Mouse (Mus musculus): ENCODE results near the gene Cyp4f14.
A peak's percentile ranks its signal among the peaks of the same experiment; 100 is the strongest.

Cyp4f14 gene

DNA sequence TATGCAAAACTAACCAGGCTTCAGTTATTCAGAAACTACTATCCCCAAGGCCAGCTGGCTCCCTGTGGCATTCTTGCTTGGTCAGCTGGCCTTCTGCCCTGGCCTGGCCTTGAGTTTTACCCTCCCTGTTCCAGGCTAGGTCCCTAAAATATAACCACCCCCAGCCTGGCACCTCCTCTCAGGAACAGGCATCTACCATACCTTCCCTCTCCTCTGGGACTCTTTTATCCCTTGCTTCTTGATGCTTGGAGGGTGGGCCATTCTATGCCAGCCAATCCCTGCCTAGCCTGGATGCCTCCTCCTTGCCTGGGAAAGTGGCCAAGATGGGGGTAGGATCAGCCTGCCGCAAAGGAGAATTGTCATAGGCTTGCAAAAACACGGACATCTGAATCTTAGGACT is at the start of gene Cyp4f14:
Gene Cyp4f14, minus strand, starts transcription at position 212 of the 400 bp plus-strand sequence.
- DNase-seq (ENCODE audit: extremely low spot score, low spot score), result no peak

DNA sequence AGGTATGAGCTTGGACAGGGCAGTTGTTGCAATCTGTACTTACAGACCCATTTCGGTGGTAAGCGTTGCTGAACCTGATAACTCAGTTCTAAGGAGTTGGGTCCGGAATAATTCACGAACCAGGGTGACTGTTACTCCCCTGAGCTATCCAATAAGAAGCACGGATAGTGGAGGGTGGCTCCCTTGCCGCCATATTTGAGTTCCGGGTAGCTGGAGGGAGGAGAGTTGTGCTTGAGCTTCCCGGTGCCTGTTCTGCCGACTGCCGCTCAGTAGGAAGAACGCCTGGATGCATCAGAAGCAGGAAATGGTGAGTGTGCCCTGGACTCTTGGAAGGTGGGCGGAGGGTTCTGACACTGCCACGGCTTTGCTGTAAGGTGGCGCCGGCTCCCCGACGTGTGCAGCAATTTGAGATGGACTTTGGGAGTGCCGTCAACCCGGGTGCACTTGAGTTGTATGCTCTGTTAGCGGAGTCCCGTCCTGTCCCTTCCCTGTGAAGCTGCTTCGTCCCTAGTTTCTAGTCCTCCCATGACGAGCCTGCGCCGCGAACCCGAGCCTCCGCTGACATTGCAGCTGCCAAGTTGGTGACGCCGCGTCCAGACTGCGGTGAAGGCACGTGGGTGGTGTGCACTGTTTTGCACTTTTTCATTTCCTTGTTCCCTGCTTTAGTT is 48.6 kb upstream of the Cyp4f14 start, which contains the start of gene Zfp472:
Gene Zfp472, plus strand, starts transcription at position 192 of the 668 bp plus-strand sequence.
- peak; percentile 94 for DNase-seq (ENCODE audit: extremely low spot score, low spot score)

DNA sequence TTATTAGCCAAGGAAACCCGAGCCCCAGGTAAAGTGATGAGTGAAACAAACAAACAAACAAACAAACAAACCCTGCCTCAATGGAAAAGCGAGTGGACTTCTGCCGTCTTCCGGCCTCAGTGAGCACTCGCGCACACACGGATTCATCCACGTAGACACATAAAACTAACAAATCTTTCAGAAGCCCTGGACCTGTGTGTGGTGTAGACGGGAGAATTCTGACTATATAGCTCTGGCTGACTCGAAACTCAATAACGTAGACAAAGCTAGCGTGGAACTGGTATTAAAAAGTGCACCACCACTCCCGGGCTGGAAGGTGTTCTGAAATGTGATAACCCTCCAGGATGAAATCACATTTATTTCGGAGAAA is 48.1 kb upstream of the Cyp4f14 start:
- no peak for DNase-seq (ENCODE audit: extremely low spot score, low spot score)

DNA sequence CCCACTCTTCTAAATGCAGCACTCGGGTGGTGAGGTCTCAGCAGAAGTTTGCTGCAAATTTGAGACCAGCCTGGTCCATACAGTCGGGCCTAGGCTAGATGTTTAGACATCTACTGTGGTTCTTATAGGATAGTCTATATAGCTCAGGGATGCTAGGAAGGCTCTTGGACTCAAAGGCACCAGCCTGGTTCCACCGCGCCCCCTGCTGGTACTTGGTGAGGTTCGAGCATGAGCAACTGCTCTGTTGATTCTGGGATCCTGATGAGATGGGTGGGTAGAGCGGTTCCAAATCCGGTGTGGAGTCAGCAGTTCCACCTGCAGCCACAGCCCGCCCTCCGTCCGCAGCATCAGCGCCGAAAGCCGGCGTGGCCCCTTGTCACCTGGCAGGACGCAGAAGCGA is 34.3 kb upstream of the Cyp4f14 start:
- DNase-seq (ENCODE audit: extremely low spot score, low spot score), result peak; percentile 56

DNA sequence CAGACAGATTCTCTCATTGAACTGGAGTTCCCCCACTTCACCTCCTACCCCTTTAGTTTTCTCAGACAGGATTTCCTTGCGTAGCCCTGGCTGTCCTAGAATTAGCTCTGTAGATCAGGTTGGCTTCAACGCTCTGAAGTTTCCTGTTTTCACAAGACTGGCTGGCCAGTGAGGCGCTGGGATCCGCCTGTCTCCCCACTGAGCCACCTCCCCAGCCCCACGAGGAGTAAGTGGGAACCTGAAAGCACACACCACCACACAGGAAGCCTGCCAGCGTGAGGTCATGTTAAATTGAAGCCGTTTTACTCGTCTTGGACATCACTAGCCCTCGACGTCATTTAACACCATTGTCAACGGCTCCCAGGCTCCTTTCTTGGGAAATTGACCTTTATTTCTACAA is 33.9 kb upstream of the Cyp4f14 start:
- no peak for DNase-seq (ENCODE audit: extremely low spot score, low spot score)

DNA sequence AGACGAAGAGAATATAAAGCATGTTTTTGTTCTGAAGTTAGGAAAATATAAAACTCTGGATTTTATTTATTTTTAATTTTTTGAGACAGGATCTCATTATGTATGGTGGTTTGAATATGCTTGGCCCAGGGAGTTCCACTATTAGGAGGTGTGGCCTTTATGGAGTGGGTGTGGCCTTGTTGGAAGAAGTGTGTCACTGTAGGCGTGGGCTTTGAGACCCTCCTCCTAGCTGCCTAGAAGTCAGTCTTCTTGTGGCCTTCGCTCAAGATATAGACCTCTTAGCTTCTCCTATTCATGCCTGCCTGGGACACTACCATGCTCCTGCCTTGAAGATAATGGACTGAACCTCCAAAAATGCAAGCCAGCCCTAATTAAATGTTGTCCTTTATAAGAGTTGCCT is 33.0 kb upstream of the Cyp4f14 start:
- DNase-seq (ENCODE audit: extremely low spot score, low spot score), result no peak

DNA sequence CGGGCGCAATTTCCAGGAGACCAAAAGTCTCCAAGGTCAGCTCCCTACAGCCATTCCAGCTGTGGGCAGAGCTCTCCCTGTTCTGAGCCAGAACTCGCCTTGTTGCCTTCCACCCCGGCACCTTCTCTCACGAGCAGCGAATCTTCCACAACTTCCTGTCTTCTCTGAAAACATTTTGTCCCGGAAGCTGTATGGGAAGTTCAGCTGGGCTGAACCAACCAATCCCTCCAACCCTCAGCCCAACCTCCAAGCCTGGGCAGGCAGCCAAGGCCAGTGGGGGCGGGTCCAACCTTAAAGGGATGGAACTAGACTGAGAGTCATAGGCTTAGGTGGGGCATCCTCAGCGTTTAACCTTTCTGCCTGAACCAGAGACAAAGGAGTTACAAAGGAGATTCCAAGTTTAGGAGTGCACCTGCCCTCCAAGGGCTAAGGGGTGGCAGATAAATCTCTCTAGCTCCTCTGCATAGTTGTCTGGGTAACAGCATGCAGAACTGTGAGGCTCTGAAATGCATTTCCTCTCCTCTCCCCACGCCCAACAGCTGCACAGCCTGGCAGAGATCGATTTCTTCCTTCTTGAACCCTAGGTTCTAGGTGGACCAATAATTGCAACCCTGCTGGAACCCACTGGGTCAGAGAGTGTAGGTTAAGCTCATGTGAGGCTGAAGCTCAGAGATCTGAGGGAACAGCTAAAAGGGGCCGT is 30.2 kb upstream of the Cyp4f14 start, which contains the start of gene Cyp4f13:
Gene Cyp4f13, minus strand, starts transcription at position 188 of the 700 bp plus-strand sequence.
- peak; percentile 40 for DNase-seq (ENCODE audit: extremely low spot score, low spot score)

DNA sequence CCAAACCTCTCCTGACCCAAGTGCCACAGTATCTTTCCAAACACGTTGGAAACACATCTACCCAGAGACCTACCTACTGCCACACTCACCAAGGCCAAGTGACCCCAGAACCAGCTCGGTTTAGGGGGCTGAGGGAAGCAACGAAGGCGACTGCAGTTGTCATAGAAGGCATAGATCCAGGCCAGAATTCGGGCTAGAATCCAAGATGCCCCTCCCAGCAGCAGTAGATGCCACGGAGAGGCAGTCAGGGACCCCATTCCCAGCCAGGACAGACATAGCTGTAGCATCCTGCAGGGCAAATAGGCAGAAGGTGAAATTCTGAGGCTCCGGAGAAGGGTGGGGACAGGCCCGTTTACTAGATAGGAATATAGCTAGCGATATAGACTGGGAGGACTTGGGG is 29.6 kb upstream of the Cyp4f14 start:
- DNase-seq (ENCODE audit: extremely low spot score, low spot score), result no peak

DNA sequence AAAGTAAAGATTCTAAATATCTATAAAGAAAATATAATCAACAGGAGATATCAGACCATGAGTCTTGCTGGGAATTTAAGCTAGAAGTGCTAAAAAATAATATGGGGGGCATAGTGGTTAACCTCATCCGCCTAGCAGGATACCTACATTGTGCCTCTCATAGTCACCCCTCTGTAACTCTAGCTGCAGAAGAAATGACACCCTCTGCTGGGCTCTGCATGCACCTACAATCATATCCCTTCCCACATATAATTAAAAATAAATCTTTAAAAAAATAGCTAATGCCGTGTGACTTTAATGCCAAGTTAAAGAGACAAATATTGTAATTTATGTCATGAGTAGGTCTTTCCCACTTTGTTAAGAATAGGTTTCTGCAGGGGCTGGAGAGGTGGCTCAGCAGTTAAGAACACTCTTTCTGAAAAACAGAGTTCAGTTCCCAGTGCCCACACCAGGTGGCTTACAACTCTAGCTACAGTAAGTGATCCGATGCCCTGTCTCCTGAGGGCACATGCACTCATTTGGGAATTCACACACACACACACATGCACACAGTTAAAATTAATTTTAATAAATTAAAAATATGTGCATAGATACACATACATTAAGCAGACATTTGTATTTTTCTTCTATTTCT is 27.4 kb upstream of the Cyp4f14 start:
- no peak for DNase-seq (ENCODE audit: extremely low spot score, low spot score)

DNA sequence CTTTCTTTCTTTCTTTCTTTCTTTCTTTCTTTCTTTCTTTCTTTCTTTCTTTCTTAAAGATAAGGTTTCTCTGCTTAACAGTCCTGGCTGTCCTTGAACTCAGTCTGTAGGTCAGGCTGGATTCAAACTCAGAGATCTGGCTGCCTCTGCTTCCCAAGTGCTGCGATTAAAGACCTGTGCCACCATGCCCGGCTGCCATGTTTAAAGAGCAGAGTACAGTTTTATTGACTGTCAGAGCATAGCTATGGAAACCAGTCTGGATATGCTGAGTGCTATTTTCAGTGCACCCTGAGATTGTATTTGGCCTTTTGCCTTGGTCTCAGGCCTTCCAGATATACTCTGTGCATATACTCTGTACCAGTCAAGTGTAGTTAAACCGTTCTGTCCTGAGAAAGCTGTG is 26.5 kb upstream of the Cyp4f14 start:
- DNase-seq (ENCODE audit: extremely low spot score, low spot score), result no peak

DNA sequence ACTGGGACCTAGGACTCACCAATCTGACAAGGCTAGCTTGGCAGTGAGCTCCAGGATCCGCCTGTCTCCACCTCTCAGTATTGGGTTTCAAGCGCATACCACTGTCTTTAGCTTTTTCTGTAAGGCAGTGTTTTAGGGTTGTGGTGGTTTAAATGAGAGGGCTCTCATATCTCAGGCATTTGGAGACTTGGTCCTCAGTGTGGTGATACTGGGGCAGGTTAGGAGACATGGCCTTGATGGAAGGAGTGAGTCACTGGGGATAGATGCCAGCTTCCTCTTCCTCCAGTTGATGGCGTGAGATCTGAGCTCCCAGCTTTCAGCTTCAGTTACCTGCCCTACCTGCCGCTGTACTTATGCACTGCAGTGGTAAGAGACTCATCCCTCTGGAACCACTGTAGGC is 22.7 kb upstream of the Cyp4f14 start:
- DNase-seq (ENCODE audit: extremely low spot score, low spot score), result no peak

DNA sequence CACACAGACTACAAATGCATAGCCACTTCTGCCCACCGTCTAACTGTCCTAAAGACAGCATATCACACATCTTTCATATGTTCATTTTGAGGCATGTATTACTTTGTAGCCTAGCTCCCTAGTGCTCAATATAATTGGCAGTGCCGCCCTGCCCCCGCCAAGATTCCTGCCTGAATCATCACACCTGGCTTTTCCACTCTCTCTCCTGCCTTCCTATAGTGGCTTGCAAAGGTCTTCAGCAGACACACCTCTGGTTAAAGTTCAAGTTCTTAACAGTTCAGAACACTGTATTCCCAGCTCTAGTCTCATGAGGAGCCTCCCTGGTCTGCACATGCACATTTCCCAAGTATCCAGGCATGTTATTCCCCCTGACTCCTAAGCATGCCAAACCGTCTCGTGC is 10.7 kb upstream of the Cyp4f14 start:
- DNase-seq (ENCODE audit: extremely low spot score, low spot score), result no peak

DNA sequence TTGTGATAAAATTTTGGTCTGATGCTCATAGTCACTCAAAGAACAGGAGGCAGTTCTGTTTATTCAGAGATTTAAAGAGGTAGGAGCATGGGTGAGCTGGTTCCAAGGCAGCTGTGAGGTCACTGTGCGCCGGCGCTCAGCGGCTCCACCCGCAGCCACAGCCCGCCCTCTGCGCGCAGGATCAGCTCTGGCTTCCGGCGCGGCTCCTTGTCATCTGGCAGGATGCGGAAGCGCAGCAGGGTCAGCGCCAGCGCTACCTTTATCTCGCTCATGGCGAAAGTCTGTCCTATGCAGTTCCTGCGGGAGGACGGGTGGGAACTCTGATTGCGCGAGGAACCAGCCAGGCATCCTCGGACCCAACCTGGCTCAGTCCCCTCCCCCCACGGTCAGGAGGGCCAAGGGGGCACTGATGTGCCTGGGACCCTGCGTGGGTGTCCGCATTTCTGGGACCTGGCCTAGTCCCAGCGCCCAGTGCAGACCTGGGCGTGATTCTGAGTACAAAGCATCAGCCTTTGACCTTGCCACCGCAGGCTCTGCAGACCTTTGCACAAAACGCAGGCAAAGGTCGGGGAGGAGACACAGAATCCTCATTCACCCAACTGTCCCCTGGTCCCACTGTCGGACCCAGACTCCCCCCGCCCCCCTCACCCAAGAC is 7.6 kb upstream of the Cyp4f14 start:
- peak; percentile 80 for DNase-seq (ENCODE audit: extremely low spot score, low spot score)

DNA sequence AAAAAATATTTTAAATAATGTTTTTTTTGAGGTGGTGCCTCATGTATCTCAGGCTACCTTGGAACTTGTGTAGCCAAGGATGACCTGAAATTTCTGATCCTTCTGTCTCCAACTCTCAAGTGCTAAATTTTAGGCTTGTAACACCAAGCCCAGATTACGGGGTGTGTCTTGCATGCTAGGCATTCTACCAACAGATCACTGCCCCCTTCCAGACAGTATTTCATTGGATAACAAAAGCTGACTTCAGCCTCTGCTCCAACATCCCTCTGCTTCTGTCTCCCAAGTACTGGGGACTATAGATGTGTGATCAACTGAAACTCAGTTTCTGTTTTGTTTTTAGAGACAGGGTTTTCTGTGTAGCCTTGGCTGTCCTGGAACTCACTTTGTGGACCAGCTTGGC is 6.5 kb upstream of the Cyp4f14 start:
- no peak for DNase-seq (ENCODE audit: extremely low spot score, low spot score)

DNA sequence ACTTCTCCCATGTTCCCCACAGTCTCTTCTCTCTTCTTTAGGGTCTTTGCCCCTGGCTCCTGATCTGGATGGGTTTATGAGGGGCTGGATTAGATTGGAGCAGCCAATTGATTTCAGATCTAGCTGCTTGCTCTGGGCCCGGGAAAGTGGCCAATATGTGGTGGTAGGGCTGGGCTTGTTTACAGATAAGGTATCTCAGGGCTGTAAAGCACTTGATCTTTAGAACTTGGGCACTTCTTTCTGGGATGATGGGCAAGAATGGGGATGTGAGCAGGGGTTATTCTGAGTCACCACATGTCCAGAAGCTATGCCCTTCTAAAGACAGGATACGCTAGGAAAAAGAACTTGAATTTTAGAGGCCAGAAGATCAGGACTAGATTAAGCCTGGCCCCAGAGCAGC is 2.0 kb upstream of the Cyp4f14 start:
- no peak for DNase-seq (ENCODE audit: extremely low spot score, low spot score)

DNA sequence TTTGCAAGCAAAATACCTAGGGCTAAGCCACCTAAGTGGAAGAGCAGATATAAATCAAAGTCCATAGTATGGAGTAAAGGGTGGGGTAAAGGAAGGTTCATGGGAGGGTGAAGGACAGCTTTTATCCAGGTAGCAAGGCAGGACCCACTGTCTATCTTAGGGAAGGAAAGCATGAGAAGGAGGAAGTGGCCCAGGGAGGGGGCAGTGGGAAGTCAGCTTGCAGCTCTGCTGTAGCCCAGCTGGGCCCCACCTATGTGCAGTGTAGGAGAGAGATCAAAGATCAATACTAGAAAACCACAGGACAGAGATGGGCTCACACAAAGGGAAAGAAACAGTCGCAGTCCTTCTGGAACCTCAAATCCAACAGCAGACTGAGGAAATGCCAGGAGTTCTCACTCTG is 1.1 kb downstream of the Cyp4f14 start:
- DNase-seq (ENCODE audit: extremely low spot score, low spot score), result no peak

DNA sequence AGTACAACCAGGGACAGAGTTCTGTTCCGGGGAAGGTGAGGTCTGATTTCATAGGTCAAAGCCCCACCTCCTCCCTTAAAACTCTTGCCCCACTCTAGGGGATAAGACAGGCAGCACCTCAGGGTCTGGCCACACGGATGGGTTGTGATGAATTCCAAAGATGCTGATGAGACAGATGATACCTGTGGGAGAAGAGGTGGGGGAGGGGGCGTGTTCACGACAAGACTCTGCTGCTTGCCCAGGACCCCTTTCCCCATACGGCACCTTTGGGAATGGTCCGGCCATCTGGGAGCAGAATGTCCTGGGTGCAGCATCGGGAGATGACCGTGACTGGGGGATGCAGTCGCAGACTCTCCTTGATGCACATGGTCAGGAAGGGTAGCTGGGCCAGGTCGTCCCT is 11.0 kb downstream of the Cyp4f14 start:
- DNase-seq (ENCODE audit: extremely low spot score, low spot score), result no peak

DNA sequence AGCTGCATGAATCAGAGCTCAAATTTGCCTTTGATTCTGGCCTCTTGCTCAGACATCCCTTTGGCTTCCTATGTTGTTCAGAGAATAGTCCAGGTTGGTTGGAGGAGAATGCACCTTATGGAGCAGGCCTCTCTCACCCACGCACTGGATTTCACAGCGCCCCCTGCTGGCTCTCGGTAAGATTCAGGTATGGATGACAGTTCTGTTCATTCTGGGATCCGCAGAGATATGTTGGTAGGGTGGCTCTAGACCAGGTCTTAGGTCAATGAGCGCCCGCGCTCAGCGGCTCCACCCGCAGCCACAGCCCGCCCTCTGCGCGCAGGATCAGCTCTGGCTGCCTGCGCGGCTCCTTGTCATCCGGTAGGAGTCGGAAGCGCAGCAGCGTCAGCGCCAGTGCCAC is 11.9 kb downstream of the Cyp4f14 start:
- peak; percentile 53 for DNase-seq (ENCODE audit: extremely low spot score, low spot score)

DNA sequence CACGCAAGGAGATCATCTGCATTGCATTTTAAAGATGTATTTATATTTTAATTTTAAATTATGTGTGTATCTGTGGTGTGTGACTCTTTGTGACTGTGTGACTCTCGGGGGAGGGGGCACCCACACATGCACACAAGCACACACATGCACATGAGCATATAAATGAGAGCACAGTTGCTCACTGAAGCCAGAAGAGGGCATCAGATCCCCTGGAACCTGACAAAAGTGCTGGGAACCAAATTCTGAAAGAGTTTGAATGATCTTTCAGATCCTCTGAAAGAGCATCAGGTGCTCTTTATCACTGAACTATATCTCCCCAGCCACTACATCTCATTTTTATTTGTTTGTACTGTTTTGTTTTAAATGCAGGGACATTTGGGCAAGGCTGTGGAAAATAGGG is 12.7 kb downstream of the Cyp4f14 start:
- DNase-seq (ENCODE audit: extremely low spot score, low spot score), result no peak

DNA sequence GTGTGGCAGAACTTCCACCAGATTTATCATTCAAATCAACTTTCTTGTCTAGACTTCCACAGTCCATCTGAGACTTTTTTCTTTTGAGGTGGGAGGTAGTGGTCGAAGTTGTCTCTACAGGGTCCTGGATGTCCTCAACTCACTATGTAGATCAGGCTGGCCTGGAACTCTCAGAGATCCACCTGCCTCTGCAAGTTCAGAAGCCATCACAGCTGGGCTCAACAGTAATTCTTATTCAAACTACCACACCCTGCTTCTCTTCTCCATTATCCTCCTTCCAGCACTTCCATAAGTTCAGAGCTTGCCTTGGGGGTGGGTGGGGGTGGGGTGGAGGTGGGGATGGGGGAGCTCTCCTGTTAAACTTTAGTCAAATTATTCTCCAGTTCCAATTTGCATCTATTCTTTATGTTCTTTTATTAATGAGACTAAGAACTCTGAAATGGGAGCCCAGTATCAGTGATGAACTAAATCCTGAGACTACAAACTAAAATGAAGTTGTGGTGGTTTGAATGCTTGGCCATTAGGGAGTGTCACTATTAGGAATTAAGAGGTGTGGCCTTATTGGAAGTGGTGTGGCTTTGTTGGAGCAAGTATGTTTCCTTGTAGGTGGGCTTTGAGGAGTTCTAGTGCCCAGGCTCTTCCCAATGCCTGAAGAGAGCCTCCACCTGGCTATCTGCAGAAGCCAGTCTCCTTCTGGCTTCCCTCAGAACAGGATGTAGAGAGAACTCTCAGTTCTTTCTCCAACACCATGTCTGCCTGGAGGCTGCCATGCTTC is 15.2 kb downstream of the Cyp4f14 start:
- DNase-seq (ENCODE audit: extremely low spot score, low spot score), result no peak

DNA sequence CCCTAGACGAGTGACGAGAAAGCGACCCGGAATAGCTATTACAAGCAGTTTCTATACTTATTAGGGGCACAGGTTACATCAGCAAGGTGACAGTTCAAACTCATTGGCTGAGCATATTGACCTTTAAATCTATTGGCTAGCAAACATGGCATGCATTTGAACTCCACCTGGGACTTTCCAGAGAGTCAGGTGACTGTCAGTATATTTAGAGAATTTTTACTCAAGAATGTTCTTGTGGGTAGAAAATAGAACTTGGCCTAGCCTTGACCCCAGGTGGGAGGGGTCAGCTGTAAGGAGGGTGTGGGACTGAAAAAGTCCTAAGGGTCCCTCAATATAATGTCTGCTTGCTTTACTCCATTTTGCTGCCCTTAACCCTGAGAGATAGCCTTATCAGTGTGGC is 21.7 kb downstream of the Cyp4f14 start:
- no peak for DNase-seq (ENCODE audit: extremely low spot score, low spot score)
